Mouse (Mus musculus) erythroid progenitor cell, adult 5-6 weeks (primary cell): ENCODE results near the gene Cpz. TPM values are rescaled to one million over a fixed set of nuclear protein-coding genes. Genes with fewer than 3 reads are reported as not detected.
A peak's percentile ranks its signal among the peaks of the same experiment; 100 is the strongest.

Experiments used
- ATAC-seq: replicated peaks from 2 replicates; pipeline ENCODE4 v1.8.0; 2016; ENCODE audit warnings: moderate number of reproducible peaks, mild to moderate bottlenecking, moderate TSS enrichment, inconsistent platforms; ENCODE audit not compliant: poor library complexity, low FRiP score, severe bottlenecking
- total RNA-seq, 2 experiments: library from RNA; stranded (forward) in 1 of 2; stranded (reverse) in 1 of 2; fragments of 150-400 nt in 1 of 2; fragments of 186-747, 209-891 nt in 1 of 2; gene quantifications; 2 replicates each; pipeline versions ENCODE4 v1.2.3 to v1.2.4; 2015 to 2017; ENCODE audit warnings: low replicate concordance in 2 of 2

The Cpz gene
- total RNA-seq, 2 experiments from 2014 or later: not detected

- ATAC-seq: no peak
Measured at GRCm38 (mm10) chr5:35536271-35536670, 10.8 kb upstream of the Cpz start.

GRCm38 (mm10) chr5:35531586-35531985 lies 6.1 kb upstream of the Cpz start:
- no peak for ATAC-seq

GRCm38 (mm10) chr5:35530442-35530841 lies 4.9 kb upstream of the Cpz start:
- peak; percentile 55; the same call in 1 of the 2 replicates for ATAC-seq

- no peak for ATAC-seq
Measured at GRCm38 (mm10) chr5:35524381-35524780, 1.1 kb downstream of the Cpz start.

- no peak for ATAC-seq
Measured at GRCm38 (mm10) chr5:35523735-35524134, 1.8 kb downstream of the Cpz start.

GRCm38 (mm10) chr5:35516781-35517180 lies 8.7 kb downstream of the Cpz start:
- no peak for ATAC-seq

- ATAC-seq: peak; percentile 50; the same call in 1 of the 2 replicates
Measured at GRCm38 (mm10) chr5:35510589-35510988, 14.9 kb downstream of the Cpz start.

GRCm38 (mm10) chr5:35505016-35505415 lies 20.5 kb downstream of the Cpz start:
- no peak for ATAC-seq

- no peak for ATAC-seq
Measured at GRCm38 (mm10) chr5:35497344-35497743, 28.2 kb downstream of the Cpz start.

- no peak for ATAC-seq
Measured at GRCm38 (mm10) chr5:35495989-35496388, 29.5 kb downstream of the Cpz start.

- no peak for ATAC-seq
Measured at GRCm38 (mm10) chr5:35494773-35495390, 30.6 kb downstream of the Cpz start.

GRCm38 (mm10) chr5:35493770-35494169 lies 31.7 kb downstream of the Cpz start:
- ATAC-seq: no peak

GRCm38 (mm10) chr5:35479521-35479920 lies 46.0 kb downstream of the Cpz start:
- no peak for ATAC-seq

GRCm38 (mm10) chr5:35475236-35475635 lies 50.3 kb downstream of the Cpz start:
- ATAC-seq: no peak

- no peak for ATAC-seq
Measured at GRCm38 (mm10) chr5:35470885-35471528, 54.5 kb downstream of the Cpz start.

- no peak for ATAC-seq
Measured at GRCm38 (mm10) chr5:35465966-35466635, 59.4 kb downstream of the Cpz start.

- no peak for ATAC-seq
Measured at GRCm38 (mm10) chr5:35462081-35462480, 63.4 kb downstream of the Cpz start.

- no peak for ATAC-seq
Measured at GRCm38 (mm10) chr5:35459760-35460159, 65.7 kb downstream of the Cpz start.

- no peak for ATAC-seq
Measured at GRCm38 (mm10) chr5:35458267-35458666, 67.2 kb downstream of the Cpz start.

- no peak for ATAC-seq
Measured at GRCm38 (mm10) chr5:35457364-35457763, 68.1 kb downstream of the Cpz start.

GRCm38 (mm10) chr5:35454187-35454800 lies 71.2 kb downstream of the Cpz start:
- no peak for ATAC-seq
